Mouse (Mus musculus) heart, adult 2 months (tissue): ENCODE measurements at regions not wholly inside any gene's neighbourhood (a gene's known extent, or its start where the extent isn't known, plus 50 kb on each side); places are given as distances from the start of the nearest gene placed in this dataset.

ENCODE experiments used
- DNase-seq, 2 experiments: peaks; one replicate each; pipeline ENCODE4 v3.0.0; 2021
- H3K27ac ChIP-seq: fragments of 200-600 bp; 2 replicates; pipeline ENCODE4 v1.8.1; 2022
- H3K27me3 ChIP-seq: fragments of 200-500 bp; 2 replicates; pipeline ENCODE4 v1.6.1; 2012; ENCODE audit warnings: mild to moderate bottlenecking, low read length, inconsistent platforms, mixed read lengths; ENCODE audit not compliant: control insufficient read depth, insufficient read depth
- H3K36me3 ChIP-seq: fragments of 200-500 bp; 2 replicates; pipeline ENCODE4 v1.6.1; 2012; ENCODE audit warnings: low read length, inconsistent platforms; ENCODE audit not compliant: control insufficient read depth, insufficient read depth
- H3K4me1 ChIP-seq: fragments of 200-500 bp; 2 replicates; pipeline ENCODE4 v1.6.1; 2011; ENCODE audit warnings: low read length; ENCODE audit not compliant: control insufficient read depth, insufficient read depth
- H3K4me3 ChIP-seq: fragments of 200-600 bp; 2 replicates; pipeline ENCODE4 v1.8.1; 2022
- H3K79me2 ChIP-seq: fragments of 200-500 bp; replicated peaks from 2 replicates; pipeline ENCODE4 v1.6.1; 2012; ENCODE audit warnings: mild to moderate bottlenecking, inconsistent platforms, low read length, moderate library complexity, mixed read lengths; ENCODE audit not compliant: control insufficient read depth, insufficient read depth
- H3K9ac ChIP-seq: fragments of 200-500 bp; 2 replicates; pipeline ENCODE4 v1.6.1; 2012; ENCODE audit warnings: low read depth, mild to moderate bottlenecking, control low read depth, inconsistent platforms, low read length, mixed read lengths
- CTCF ChIP-seq: fragments of 200-600 bp; IDR thresholded peaks from 2 replicates; pipeline ENCODE4 v1.8.1; 2022; ENCODE audit warnings: antibody characterized with exemption, mild to moderate bottlenecking, moderate library complexity
- EP300 ChIP-seq: fragments of 200-500 bp; IDR thresholded peaks from 2 replicates; pipeline ENCODE4 v1.6.1; 2011; ENCODE audit warnings: low read depth, low read length, control low read depth; ENCODE audit not compliant: insufficient read depth
- POLR2A ChIP-seq: fragments of 200-500 bp; IDR thresholded peaks from 2 replicates; pipeline ENCODE4 v1.6.1; 2011; ENCODE audit warnings: mild to moderate bottlenecking, low read depth, low read length, control low read depth; ENCODE audit not compliant: insufficient read depth
- WGBS: fragments of 180-500 bp; shearing (Covaris S2); methylation state at CpG from one replicate; pipeline ENCODE4 v1.1.7; 2018; 5-methylcytosine and 5-hydroxymethylcytosine counted together
- intact Hi-C: fragments of 180-260 bp; cut with DNase I; formaldehyde crosslinking; loops from one replicate; pipeline ENCODE4 v1.15.1; 2025

- Histone ChIP-seq H3K79me2 (no peaks in the 10 kb centered on the region), H3K27ac (no peak overlapping the region), H3K27me3 (no peaks in the 10 kb centered on the region), H3K36me3 (no peaks in the 10 kb centered on the region), H3K9ac (no peak overlapping the region), H3K4me1 (no peaks in the 10 kb centered on the region), H3K4me3 (no peak overlapping the region)
- TF ChIP-seq EP300 = no peak
- TF ChIP-seq POLR2A = no peak
- peak; percentile 73 for TF ChIP-seq CTCF
- intact Hi-C loops = loop anchor here (2.0 to 5.0 kb wide), 2 partner anchors 394 to 748 kb away; no protein-coding TSS in a partner anchor
- no peak for DNase-seq
- 50% methylated on average over 6 of the region's 6 CpGs for WGBS
Observed at GRCm38 (mm10) chr7:62924585-62925331, 101.3 kb upstream of the A26c2 start.

GRCm38 (mm10) chr7:62922246-62922645 is 98.8 kb upstream of the A26c2 start:
- TF ChIP-seq CTCF (peak; percentile 31), EP300 (no peak)
- Histone ChIP-seq H3K36me3 (no peaks in the 10 kb centered on the region), H3K4me3 (no peak overlapping the region), H3K4me1 (no peaks in the 10 kb centered on the region), H3K27ac (no peak overlapping the region), H3K79me2 (no peaks in the 10 kb centered on the region), H3K27me3 (no peaks in the 10 kb centered on the region), H3K9ac (no peak overlapping the region)
- no peak for DNase-seq
- intact Hi-C loops = loop anchor here (5.0 kb wide), 1 partner anchor 750 kb away; no protein-coding TSS in a partner anchor
- 4% methylated on average over 1 of the region's 1 CpGs for whole genome bisulfite sequencing

GRCm38 (mm10) chr7:62894337-62894736 is 70.9 kb upstream of the A26c2 start:
- H3K79me2 ChIP-seq = no peaks in the 10 kb centered on the region

GRCm38 (mm10) chr7:62877033-62877432 is 53.6 kb upstream of the A26c2 start:
- Histone ChIP-seq H3K27me3 (no peaks in the 10 kb centered on the region), H3K9ac (no peak overlapping the region), H3K4me1 (no peaks in the 10 kb centered on the region), H3K4me3 (no peak overlapping the region), H3K79me2 (no peaks in the 10 kb centered on the region), H3K27ac (no peak overlapping the region), H3K36me3 (no peaks in the 10 kb centered on the region)
- DNase-seq = no peak
- WGBS = 18% methylated on average over 1 of the region's 1 CpGs
- intact Hi-C loops = no loop called here
- no peak for TF ChIP-seq EP300
- peak; percentile 56 for TF ChIP-seq CTCF
- no peak for TF ChIP-seq POLR2A

More at GRCm38 (mm10) chr7:62894337-62894736, 70.9 kb upstream of the A26c2 start:
- H3K36me3 ChIP-seq = no peaks in the 10 kb centered on the region
- DNase-seq = no peak
- H3K4me1 ChIP-seq = no peaks in the 10 kb centered on the region
- no peak overlapping the region for H3K4me3 ChIP-seq
- TF ChIP-seq CTCF (no peak), POLR2A (no peak), EP300 (no peak)
- H3K27me3 ChIP-seq = no peaks in the 10 kb centered on the region
- no peak overlapping the region for H3K27ac ChIP-seq
- WGBS = 61% methylated on average over 4 of the region's 4 CpGs
- H3K9ac ChIP-seq = no peak overlapping the region
- intact Hi-C loops = no loop called here
